ENCODE assay signal across 8 mouse cellular contexts in genomic region chr12:76370831-76371571, GRCm38 (mm10). TPM values are rescaled to one million over a fixed set of nuclear protein-coding genes. Genes with fewer than 3 reads are reported as not detected.
DNase-seq lines count a peak whose midpoint lies in the region; ATAC-seq and TF ChIP-seq lines count a peak whose summit lies in the region.

No protein-coding gene starts in this region.

- peak overlapping the region; percentile 70 for H3K27ac ChIP-seq in cerebellum, adult 2 months (ENCODE audit: insufficient read depth, low read length)
- peak overlapping the region; percentile 99 for H3K27ac ChIP-seq in forebrain, postnatal 0 days (ENCODE audit: low read depth, low read length)
- H3K27ac ChIP-seq in hindbrain, embryonic 11.5 days (ENCODE audit: low read depth, low read length), result peak overlapping the region; percentile 98

- no peak for TF ChIP-seq CTCF in G1E (IDR thresholded peaks at IDR 0.05; ENCODE audit: low read depth, low read length)
- no peak for TF ChIP-seq CTCF in cerebellum, adult 2 months (IDR thresholded peaks at IDR 0.05; ENCODE audit: borderline replicate concordance, insufficient read depth, low read depth, low read length)
- peak; percentile 37 for TF ChIP-seq CTCF in forebrain, postnatal 0 days (IDR thresholded peaks at IDR 0.05; ENCODE audit: low read depth)

- H3K9me3 ChIP-seq in G1E (replicated peaks), result no peaks in the 10 kb centered on the region
- H3K9me3 ChIP-seq in forebrain, postnatal 0 days (ENCODE audit: low read length), result no peaks in the 10 kb centered on the region
- no peaks in the 10 kb centered on the region for H3K9me3 ChIP-seq in hindbrain, embryonic 11.5 days (ENCODE audit: control insufficient read depth, low read length)

- no peaks in the 10 kb centered on the region for H3K27me3 ChIP-seq in G1E (ENCODE audit: insufficient read depth, low read length)
- H3K27me3 ChIP-seq in cerebellum, adult 2 months (ENCODE audit: control insufficient read depth, insufficient read depth, low read length), result no peaks in the 10 kb centered on the region
- no peaks in the 10 kb centered on the region for H3K27me3 ChIP-seq in forebrain, postnatal 0 days (ENCODE audit: insufficient read depth, low read length)
- no peaks in the 10 kb centered on the region for H3K27me3 ChIP-seq in hindbrain, embryonic 11.5 days (ENCODE audit: control insufficient read depth, insufficient read depth, low read length)

- peak; percentile 89 for DNase-seq in G1E (ENCODE audit: low spot score)
- DNase-seq in cerebellum, adult 2 months, result peak; percentile 66 to 68
- DNase-seq in forebrain, postnatal 0 days, result peak; percentile 57
- DNase-seq in hindbrain, embryonic 11.5 days (ENCODE audit: low spot score), result peak; percentile 81
- peak; percentile 44 for DNase-seq in layer of hippocampus, postnatal 25 days (ENCODE audit: extremely low spot score in 1 of 2, low spot score in 1 of 2)
- peak; percentile 80 for DNase-seq in lung, postnatal 36 days
- DNase-seq in right cerebral cortex, adult 18-20 months, result peak; percentile 71
- DNase-seq in urinary bladder, adult 18-20 months (ENCODE audit: low spot score in 2 of 2), result peak; percentile 60 to 71

- peak; percentile 32; the same call in 1 of the 2 replicates for ATAC-seq in G1E (ENCODE audit: extremely low read depth, insufficient number of reproducible peaks, low FRiP score, poor library complexity, severe bottlenecking)
- no peak for ATAC-seq in forebrain, postnatal 0 days
- peak; percentile 40 for ATAC-seq in hindbrain, embryonic 11.5 days (ENCODE audit: low FRiP score)

- WGBS in cerebellum, adult 2 months, result under 1% methylated on average over 60 of the region's 63 CpGs
- 3% methylated on average over 63 of the region's 63 CpGs for WGBS in forebrain, postnatal 0 days
- WGBS in hindbrain, embryonic 11.5 days, result 0% methylated on average over 55 of the region's 63 CpGs

- H3K4me2 ChIP-seq in forebrain, postnatal 0 days (ENCODE audit: low read depth), result peak overlapping the region; percentile 92
- peak overlapping the region; percentile 89 for H3K4me2 ChIP-seq in hindbrain, embryonic 11.5 days (replicated peaks; ENCODE audit: low read depth, low read length)

- no peak for TF ChIP-seq POLR2A in cerebellum, adult 2 months (IDR thresholded peaks at IDR 0.05; ENCODE audit: borderline replicate concordance, insufficient read depth, low read length)

- peak overlapping the region; percentile 91 for H3K4me3 ChIP-seq in G1E (ENCODE audit: low read depth, low read length)
- H3K4me3 ChIP-seq in cerebellum, adult 2 months (replicated peaks; ENCODE audit: insufficient read depth, low read depth, low read length), result peak overlapping the region; percentile 65
- peak overlapping the region; percentile 95 for H3K4me3 ChIP-seq in forebrain, postnatal 0 days (ENCODE audit: low read depth, low read length)
- peak overlapping the region; percentile 95 for H3K4me3 ChIP-seq in hindbrain, embryonic 11.5 days (ENCODE audit: low read depth, low read length)

- H3K9ac ChIP-seq in forebrain, postnatal 0 days, result peak overlapping the region; percentile 100
- peak overlapping the region; percentile 97 for H3K9ac ChIP-seq in hindbrain, embryonic 11.5 days (ENCODE audit: low read depth, low read length)

- peaks cover 78% of the 10 kb centered on the region for H3K4me1 ChIP-seq in G1E (ENCODE audit: insufficient read depth, low read depth, low read length)
- no peaks in the 10 kb centered on the region; the same call in 1 of the 2 replicates for H3K4me1 ChIP-seq in cerebellum, adult 2 months (ENCODE audit: control insufficient read depth, insufficient read depth, low read length)
- peaks cover 16% of the 10 kb centered on the region for H3K4me1 ChIP-seq in forebrain, postnatal 0 days (ENCODE audit: insufficient read depth)
- peaks cover 12% of the 10 kb centered on the region for H3K4me1 ChIP-seq in hindbrain, embryonic 11.5 days (replicated peaks; ENCODE audit: control insufficient read depth, insufficient read depth, low read length)

- peaks cover 35% of the 10 kb centered on the region for H3K36me3 ChIP-seq in G1E (replicated peaks)
- H3K36me3 ChIP-seq in forebrain, postnatal 0 days (ENCODE audit: insufficient read depth), result no peaks in the 10 kb centered on the region
- H3K36me3 ChIP-seq in hindbrain, embryonic 11.5 days (ENCODE audit: control insufficient read depth, insufficient read depth, low read length), result no peaks in the 10 kb centered on the region

RNA-seq across cellular contexts. Expression of gene Zbtb1, which starts 0.9 kb away (rescaled TPM):
- 24.8 and 27.9 TPM in 2 replicates for total RNA-seq in G1E (2014; fragmentation: Nextera tagmentation)
- 23.1 and 27.2 TPM in 2 replicates for total RNA-seq in G1E (2017)
- 6.4 and 8.8 TPM in 2 replicates for polyA plus RNA-seq in G1E (2012)
- polyA plus RNA-seq in cerebellum, adult 2 months (2012; rRNA removed), result 3.2 and 3.3 TPM in 2 replicates
- 3.1 and 3.5 TPM in 2 replicates for total RNA-seq in forebrain, postnatal 0 days (2014; rRNA removed)
- polyA plus RNA-seq in forebrain, postnatal 0 days (2015; fragmentation: Nextera tagmentation; extraction: Ambion mirVana), result 1.5 and 2.0 TPM in 2 replicates
- polyA plus RNA-seq in hindbrain, embryonic 11.5 days (2014; fragmentation: Nextera tagmentation; extraction: Ambion mirVana), result 8.2 and 8.3 TPM in 2 replicates
- total RNA-seq in layer of hippocampus, postnatal 25 days (2021), result 1 to 10 TPM; 7.0 to 8.3 TPM

RNA-seq across cellular contexts. Expression of gene Zbtb25, which starts 1.6 kb away (rescaled TPM):
- total RNA-seq in G1E (2014; fragmentation: Nextera tagmentation), result 54.4 and 62.5 TPM in 2 replicates
- total RNA-seq in G1E (2017), result 15.5 and 17.5 TPM in 2 replicates
- polyA plus RNA-seq in G1E (2012), result 12.1 and 12.2 TPM in 2 replicates
- polyA plus RNA-seq in cerebellum, adult 2 months (2012; rRNA removed), result 16.7 and 18.8 TPM in 2 replicates
- total RNA-seq in forebrain, postnatal 0 days (2014; rRNA removed), result 15.0 and 25.8 TPM in 2 replicates
- polyA plus RNA-seq in forebrain, postnatal 0 days (2015; fragmentation: Nextera tagmentation; extraction: Ambion mirVana), result 13.0 and 13.2 TPM in 2 replicates
- 19.2 and 19.7 TPM in 2 replicates for polyA plus RNA-seq in hindbrain, embryonic 11.5 days (2014; fragmentation: Nextera tagmentation; extraction: Ambion mirVana)
- total RNA-seq in layer of hippocampus, postnatal 25 days (2021), result 10 to 100 TPM; 20.2 to 21.4 TPM

RNA-seq across cellular contexts. Expression of gene Hspa2, which starts 33.0 kb away (rescaled TPM):
- total RNA-seq in G1E (2014; fragmentation: Nextera tagmentation), result 6.0 and 7.3 TPM in 2 replicates
- 10.7 and 11.3 TPM in 2 replicates for total RNA-seq in G1E (2017)
- polyA plus RNA-seq in G1E (2012), result 10.3 and 12.0 TPM in 2 replicates
- polyA plus RNA-seq in cerebellum, adult 2 months (2012; rRNA removed), result 20.0 and 20.6 TPM in 2 replicates
- total RNA-seq in forebrain, postnatal 0 days (2014; rRNA removed), result 6.5 and 10.6 TPM in 2 replicates
- polyA plus RNA-seq in forebrain, postnatal 0 days (2015; fragmentation: Nextera tagmentation; extraction: Ambion mirVana), result 8.4 and 11.6 TPM in 2 replicates
- polyA plus RNA-seq in hindbrain, embryonic 11.5 days (2014; fragmentation: Nextera tagmentation; extraction: Ambion mirVana), result 8.1 and 11.2 TPM in 2 replicates
- 100 to 1,000 TPM; 106 to 116 TPM for total RNA-seq in layer of hippocampus, postnatal 25 days (2021)

RNA-seq across cellular contexts. Expression of gene Akap5, which starts 46.3 kb away (rescaled TPM):
- 1.1 and 1.4 TPM in 2 replicates for total RNA-seq in G1E (2014; fragmentation: Nextera tagmentation)
- 1.2 and 1.3 TPM in 2 replicates for total RNA-seq in G1E (2017)
- polyA plus RNA-seq in G1E (2012), result 0.08 and 0.20 TPM in 2 replicates
- polyA plus RNA-seq in cerebellum, adult 2 months (2012; rRNA removed), result 3.8 and 4.4 TPM in 2 replicates
- total RNA-seq in forebrain, postnatal 0 days (2014; rRNA removed), result 18.9 and 24.7 TPM in 2 replicates
- polyA plus RNA-seq in forebrain, postnatal 0 days (2015; fragmentation: Nextera tagmentation; extraction: Ambion mirVana), result 5.3 and 11.0 TPM in 2 replicates
- polyA plus RNA-seq in hindbrain, embryonic 11.5 days (2014; fragmentation: Nextera tagmentation; extraction: Ambion mirVana), result 4.0 and 5.4 TPM in 2 replicates
- total RNA-seq in layer of hippocampus, postnatal 25 days (2021), result 10 to 100 TPM; 58.6 to 66.5 TPM

RNA-seq across cellular contexts. Expression of gene Ppp1r36, which starts 46.3 kb away (rescaled TPM):
- total RNA-seq in G1E (2014; fragmentation: Nextera tagmentation) (not detected in 2 replicates), G1E (2017) (0.12 and 0.38 TPM in 2 replicates)
- not detected in 2 replicates for polyA plus RNA-seq in G1E (2012)
- polyA plus RNA-seq in cerebellum, adult 2 months (2012; rRNA removed), result 0.72 and 0.90 TPM in 2 replicates
- 1.1 and 1.8 TPM in 2 replicates for total RNA-seq in forebrain, postnatal 0 days (2014; rRNA removed)
- 2.2 and 2.7 TPM in 2 replicates for polyA plus RNA-seq in forebrain, postnatal 0 days (2015; fragmentation: Nextera tagmentation; extraction: Ambion mirVana)
- 1.9 and 2.3 TPM in 2 replicates for polyA plus RNA-seq in hindbrain, embryonic 11.5 days (2014; fragmentation: Nextera tagmentation; extraction: Ambion mirVana)
- total RNA-seq in layer of hippocampus, postnatal 25 days (2021), result 1 to 10 TPM in 1 of 2 experiments, under 1 TPM in 1; 0.92 to 1.5 TPM
